Mouse (Mus musculus): ENCODE measurements at regions not wholly inside any gene's neighbourhood (a gene's known extent, or its start where the extent isn't known, plus 50 kb on each side); places are given as distances from the start of the nearest gene placed in this dataset.
"Not testable (repeated sequence)": the region's sequence is repeated elsewhere in the genome, so short reads cannot be mapped to it uniquely, and the experiment has no call there.

GRCm38 (mm10) chr5:26725953-26726352, 91.0 kb upstream of the Dpp6 start:
- ATAC-seq (ENCODE audit: insufficient number of reproducible peaks, low FRiP score, low TSS enrichment, low read depth) (no peak), DNase-seq (ENCODE audit: low spot score) (no peak)
- no peaks in the 10 kb centered on the region for H3K36me3 ChIP-seq (ENCODE audit: control insufficient read depth, insufficient read depth, low read length)
- H3K9ac ChIP-seq (ENCODE audit: low read length) = no peak overlapping the region
- no peaks in the 10 kb centered on the region for H3K27me3 ChIP-seq (ENCODE audit: control insufficient read depth, insufficient read depth, low read length)
- H3K4me3 ChIP-seq (ENCODE audit: low read depth, low read length) = no peak overlapping the region
- no peaks in the 10 kb centered on the region; the same call in 1 of the 2 replicates for H3K9me3 ChIP-seq (ENCODE audit: control insufficient read depth, low read length)
- H3K4me1 ChIP-seq (ENCODE audit: control insufficient read depth, insufficient read depth, low read length) = no peaks in the 10 kb centered on the region
- WGBS = 78% methylated on average over 3 of the region's 3 CpGs
- H3K27ac ChIP-seq (replicated peaks; ENCODE audit: low read depth, low read length) = no peak overlapping the region
- H3K4me2 ChIP-seq (ENCODE audit: low read depth, severe bottlenecking) = no peak overlapping the region

GRCm38 (mm10) chr5:26751196-26751595, 65.8 kb upstream of the Dpp6 start:
- H3K4me3 ChIP-seq (ENCODE audit: low read depth, low read length); H3K9me3 ChIP-seq (ENCODE audit: control insufficient read depth, low read length); H3K27ac ChIP-seq (replicated peaks; ENCODE audit: low read depth, low read length); H3K9ac ChIP-seq (ENCODE audit: low read length); H3K4me1 ChIP-seq (ENCODE audit: control insufficient read depth, insufficient read depth, low read length); H3K4me2 ChIP-seq (ENCODE audit: low read depth, severe bottlenecking); DNase-seq (ENCODE audit: low spot score); H3K27me3 ChIP-seq (ENCODE audit: control insufficient read depth, insufficient read depth, low read length); ATAC-seq (ENCODE audit: insufficient number of reproducible peaks, low FRiP score, low TSS enrichment, low read depth); H3K36me3 ChIP-seq (ENCODE audit: control insufficient read depth, insufficient read depth, low read length): not testable (repeated sequence)
- WGBS = 93% methylated on average over 6 of the region's 6 CpGs

- not testable (repeated sequence) for DNase-seq (ENCODE audit: low spot score); H3K27ac ChIP-seq (replicated peaks; ENCODE audit: low read depth, low read length); H3K4me1 ChIP-seq (ENCODE audit: control insufficient read depth, insufficient read depth, low read length); H3K4me2 ChIP-seq (ENCODE audit: low read depth, severe bottlenecking); H3K9me3 ChIP-seq (ENCODE audit: control insufficient read depth, low read length); H3K27me3 ChIP-seq (ENCODE audit: control insufficient read depth, insufficient read depth, low read length); H3K36me3 ChIP-seq (ENCODE audit: control insufficient read depth, insufficient read depth, low read length); H3K4me3 ChIP-seq (ENCODE audit: low read depth, low read length); ATAC-seq (ENCODE audit: insufficient number of reproducible peaks, low FRiP score, low TSS enrichment, low read depth); H3K9ac ChIP-seq (ENCODE audit: low read length)
- WGBS = 89% methylated on average over 6 of the region's 6 CpGs
These were observed 65.2 kb upstream of the Dpp6 start for GRCm38 (mm10) chr5:26751601-26752305.

- WGBS = 48% methylated on average over 7 of the region's 7 CpGs
- not testable (repeated sequence) for H3K4me2 ChIP-seq (ENCODE audit: low read depth, severe bottlenecking); H3K9me3 ChIP-seq (ENCODE audit: control insufficient read depth, low read length); H3K27me3 ChIP-seq (ENCODE audit: control insufficient read depth, insufficient read depth, low read length); H3K36me3 ChIP-seq (ENCODE audit: control insufficient read depth, insufficient read depth, low read length); H3K4me3 ChIP-seq (ENCODE audit: low read depth, low read length); H3K4me1 ChIP-seq (ENCODE audit: control insufficient read depth, insufficient read depth, low read length); ATAC-seq (ENCODE audit: insufficient number of reproducible peaks, low FRiP score, low TSS enrichment, low read depth); H3K27ac ChIP-seq (replicated peaks; ENCODE audit: low read depth, low read length); H3K9ac ChIP-seq (ENCODE audit: low read length)
- peak; percentile 22 for DNase-seq (ENCODE audit: low spot score)
These were observed 62.9 kb upstream of the Dpp6 start for GRCm38 (mm10) chr5:26754129-26754528.
